Mouse (Mus musculus) thymus, postnatal 14 days (tissue): ENCODE measurements around the gene Itih3.

Source experiments
- DNase-seq: peaks from one replicate; pipeline ENCODE4 v3.0.0; 2021

The Itih3 gene

DNA sequence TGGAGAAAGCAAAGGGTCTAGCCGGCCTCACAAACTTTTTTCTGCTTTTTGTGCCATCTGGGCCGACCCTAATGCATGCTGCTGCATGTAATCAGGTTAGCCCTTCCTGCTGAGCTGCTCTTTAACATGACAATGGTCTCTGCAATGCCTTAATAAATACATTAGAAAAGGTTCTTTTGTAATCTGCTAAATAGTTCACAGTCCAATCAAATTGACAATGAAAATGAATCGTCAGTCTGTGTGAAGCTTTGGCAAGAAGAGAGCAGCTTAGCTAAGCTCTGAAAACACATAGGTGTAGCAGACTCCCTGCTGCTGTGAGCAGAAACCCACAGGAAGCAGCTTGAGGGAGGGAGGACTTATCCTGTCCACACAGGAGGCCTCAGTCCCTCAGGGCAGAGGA, 23.6 kb downstream of the Itih3 start:
- no peak for DNase-seq

DNA sequence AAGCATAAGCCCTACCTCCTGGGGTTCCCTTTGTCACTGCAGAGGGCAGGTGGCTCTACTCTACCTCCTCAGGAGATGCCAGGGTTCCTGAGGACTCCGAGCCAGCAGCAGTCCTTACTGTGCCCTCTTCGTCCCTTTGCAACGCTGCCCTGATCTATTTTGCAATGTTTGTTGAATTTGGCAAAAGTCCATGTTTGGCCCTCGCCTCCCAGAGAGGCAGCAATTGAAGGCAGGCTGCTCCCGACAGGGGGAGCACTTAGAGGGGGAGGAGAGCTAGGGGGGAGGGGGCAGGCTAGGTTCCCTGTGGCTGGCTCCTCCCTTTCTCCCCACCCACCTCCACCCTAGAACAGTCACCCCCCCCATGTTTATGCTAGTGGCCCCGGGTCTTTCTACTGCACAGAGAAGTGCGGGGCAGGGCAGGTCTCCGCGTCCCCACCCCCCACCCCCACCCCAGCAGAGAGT, 35.3 kb downstream of the Itih3 start:
- peak; percentile 25 for DNase-seq

DNA sequence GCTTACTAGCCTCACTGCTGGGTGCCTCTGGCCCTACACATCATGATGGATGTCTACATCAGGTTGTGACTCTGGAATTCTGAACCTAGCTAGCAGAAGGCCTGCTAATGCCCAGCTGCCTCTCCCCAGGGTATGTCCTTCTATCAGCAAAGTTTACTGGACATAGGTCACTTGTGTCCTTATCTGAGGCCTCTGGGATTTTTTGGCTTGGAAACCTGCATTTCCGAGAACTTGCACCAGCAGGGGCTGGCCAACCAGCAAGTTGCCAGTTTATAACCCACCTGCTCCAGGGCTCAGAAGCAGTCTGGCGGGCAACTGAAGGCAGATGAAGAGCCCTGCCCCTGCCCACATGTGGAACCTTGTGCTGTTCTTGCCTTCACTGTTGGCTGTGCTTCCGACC, 37.4 kb downstream of the Itih3 start, which contains the start of gene Itih4:
TSS of gene Itih4 (plus strand) at position 273 of the 400 bp plus-strand sequence.
- DNase-seq, result no peak

DNA sequence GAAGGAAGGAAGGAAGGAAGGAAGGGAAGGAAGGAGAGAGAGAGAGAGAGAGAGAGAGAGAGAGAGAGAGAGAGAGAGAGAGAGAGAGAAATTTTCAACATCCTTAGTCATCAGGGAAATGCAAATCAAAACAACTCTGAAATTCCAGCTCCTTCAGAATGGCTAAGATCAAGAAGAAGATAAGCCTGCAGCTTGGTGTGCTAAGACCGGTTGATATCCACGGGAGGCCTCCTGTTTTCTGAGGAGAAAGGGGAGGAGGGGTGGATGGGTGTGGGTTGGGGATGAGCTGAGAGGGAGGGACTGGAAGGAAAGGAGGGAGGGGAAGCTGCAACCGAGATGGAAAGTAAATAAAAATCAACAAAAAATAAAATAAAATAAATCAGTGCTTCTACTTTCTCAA, 38.3 kb downstream of the Itih3 start:
- DNase-seq, result no peak

DNA sequence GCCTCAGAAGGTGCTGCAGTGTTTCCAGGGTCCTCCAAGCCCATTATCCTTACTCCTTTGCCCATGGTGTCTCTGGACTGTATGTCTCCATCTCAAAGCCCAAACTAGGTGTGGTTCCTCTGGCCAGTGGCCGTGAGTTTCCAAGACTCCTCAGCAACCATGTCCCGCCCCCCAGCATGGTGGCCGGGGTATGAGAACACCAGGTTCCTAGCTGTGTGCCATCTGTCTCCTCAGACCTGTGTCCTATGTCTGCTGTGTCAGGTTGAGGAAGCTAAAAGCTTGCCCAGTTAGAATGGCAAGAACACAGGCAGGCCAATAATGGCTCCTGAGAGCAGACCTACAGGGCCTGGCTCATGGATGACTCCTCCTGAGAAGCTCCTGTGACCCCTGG, 41.8 kb downstream of the Itih3 start:
- no peak for DNase-seq

DNA sequence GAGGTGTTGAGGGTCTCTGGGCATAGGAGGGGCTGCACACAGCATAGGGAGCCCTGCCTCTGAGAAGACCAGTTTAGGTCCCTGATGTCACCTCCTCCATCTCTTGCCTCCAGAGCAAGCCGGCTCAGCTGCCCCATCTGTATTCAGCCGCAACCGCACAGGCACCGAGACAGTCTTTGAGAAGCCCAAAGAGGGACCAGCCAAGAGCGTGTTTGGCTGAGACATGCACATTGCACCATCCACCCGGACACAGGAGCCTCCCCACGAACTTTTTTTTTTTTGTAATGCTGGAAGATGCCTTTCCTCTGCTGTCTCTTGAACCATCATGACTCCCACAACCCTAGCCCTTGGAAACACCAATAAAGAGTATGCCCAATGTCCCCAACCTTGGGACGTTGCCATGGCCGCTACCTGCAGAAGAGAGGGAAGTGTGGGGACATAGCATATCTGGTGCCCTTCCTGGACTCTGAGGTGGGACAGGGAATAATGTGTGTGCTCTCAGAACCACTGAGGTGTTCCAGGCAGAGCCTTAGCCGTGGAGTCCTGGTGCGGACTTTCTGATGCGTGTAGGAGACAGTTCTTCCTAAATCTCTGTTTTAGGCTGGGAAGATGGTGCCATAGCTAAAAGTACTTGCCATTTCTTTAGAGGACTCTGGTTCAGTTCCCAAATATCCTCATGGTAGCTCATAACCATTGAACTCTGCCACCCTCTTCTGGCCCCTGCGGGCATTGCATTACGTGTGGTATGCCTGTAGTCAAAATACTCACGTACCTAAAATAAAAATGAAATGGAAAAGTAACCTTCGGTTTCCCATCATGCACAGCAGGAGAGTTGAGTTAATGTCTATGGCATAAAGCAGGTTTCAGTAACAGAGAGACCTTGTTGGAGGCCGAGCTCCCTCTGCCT, 42.5 kb downstream of the Itih3 start:
- peak; percentile 47 for DNase-seq

DNA sequence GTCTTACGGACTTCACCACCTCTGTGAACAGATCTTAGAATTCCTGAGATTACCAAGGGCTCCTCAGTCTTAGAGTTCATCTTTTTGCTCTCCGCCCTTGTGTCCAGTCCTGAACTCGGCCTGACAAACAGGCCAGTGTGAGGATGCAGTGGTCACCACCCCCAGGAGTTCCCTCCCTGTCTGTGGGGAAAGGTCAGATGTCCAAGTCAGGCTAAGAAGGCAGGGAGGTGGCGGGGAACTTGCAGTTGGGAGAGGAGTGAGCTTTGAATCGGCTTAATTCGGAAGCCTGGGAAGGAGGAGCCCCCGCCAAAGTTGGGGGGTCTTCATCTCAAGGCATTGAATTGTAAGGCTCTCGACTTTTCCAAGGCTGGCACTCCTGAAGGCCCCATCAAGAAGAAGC, 43.3 kb downstream of the Itih3 start:
- DNase-seq, result no peak

DNA sequence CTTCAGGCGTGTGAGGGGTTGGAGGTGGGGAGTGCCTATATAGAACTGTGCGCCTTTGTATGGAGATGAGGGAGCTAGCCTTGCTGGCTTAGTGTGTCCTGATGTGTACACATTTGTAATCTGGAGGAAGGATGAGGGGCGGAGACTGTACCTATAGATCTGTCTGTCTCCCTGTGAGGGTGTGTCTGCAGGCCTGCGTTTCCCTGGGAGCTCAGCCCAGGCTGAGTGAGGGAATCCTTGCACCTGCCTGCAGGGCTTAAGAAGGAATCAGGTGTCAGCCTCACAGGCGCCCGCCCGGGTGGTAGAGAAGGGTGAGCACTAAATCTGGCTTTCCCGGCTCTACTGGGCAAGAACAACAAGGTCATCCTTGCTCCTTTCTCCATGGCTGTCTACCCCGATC, 43.8 kb downstream of the Itih3 start:
- DNase-seq, result no peak

DNA sequence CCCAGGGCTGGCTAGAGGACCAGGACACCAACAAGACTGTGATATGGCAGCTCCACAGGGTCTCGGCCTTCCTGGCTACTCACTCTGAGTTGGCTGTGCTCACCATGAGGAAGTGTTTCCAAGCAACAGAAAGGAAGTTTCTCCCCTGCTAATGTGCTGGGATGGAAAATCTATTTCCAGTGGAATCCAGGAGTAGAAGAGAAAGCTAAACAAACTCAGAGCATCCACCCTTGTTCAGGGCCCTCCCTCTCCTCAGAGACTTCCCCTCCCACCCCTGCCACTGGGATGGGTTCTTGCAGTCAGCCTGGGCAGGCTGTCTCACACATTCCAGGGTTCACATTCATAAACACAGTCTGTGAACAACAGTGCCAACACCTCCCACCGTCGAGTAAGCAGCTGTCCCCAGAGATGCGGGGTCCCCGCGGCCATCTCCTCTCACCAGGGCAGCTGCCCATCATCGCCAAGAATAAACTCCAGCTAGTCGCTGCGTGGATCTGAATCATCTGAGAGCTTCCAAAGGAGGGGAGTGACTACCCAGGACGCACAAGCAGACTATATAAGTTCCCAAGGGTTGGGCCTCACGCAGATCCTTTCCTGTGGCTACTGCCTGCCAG, 44.5 kb downstream of the Itih3 start, which contains the start of gene Mustn1:
TSS of gene Mustn1 (plus strand) at position 243 of the 614 bp plus-strand sequence.
- no peak for DNase-seq

DNA sequence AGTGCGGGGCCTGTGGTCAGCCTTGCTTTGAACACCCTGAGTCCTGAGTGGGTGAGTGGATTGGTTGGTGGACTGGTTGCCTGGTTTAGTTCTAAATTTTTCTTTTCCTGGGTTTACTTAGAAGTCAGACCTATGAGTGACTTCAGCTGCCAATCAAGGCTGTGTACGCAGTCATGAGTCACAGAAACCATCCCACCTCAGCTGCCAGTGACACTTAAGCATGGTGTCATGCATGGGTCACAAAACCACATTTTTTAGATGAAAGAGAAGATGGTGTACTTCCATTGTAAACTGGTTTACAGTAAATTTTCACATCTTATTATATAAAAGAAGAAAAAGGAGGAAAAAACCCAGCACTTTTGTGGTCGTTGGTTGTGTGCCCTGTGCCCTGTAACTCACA, 45.7 kb downstream of the Itih3 start:
- DNase-seq, result no peak

DNA sequence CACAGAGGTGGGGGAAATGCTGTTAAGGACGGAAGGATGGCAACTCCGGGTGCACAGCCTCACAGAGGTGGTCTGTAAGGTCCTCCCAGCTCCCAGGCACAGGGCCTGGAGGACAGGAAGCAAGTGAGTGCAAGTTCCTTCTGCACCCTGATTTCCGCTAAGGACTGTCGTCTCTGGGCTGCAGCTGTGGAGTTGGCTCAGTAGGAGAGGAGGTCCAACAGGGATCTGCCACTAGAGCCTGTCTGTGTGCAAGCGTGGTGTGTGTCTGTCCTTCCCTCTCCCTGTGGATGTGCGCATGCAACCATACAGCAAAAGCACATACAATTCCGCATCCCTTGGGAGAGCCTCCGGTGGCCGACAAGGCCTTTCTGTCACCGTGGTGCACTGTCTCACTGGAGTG, 47.1 kb downstream of the Itih3 start:
- no peak for DNase-seq

DNA sequence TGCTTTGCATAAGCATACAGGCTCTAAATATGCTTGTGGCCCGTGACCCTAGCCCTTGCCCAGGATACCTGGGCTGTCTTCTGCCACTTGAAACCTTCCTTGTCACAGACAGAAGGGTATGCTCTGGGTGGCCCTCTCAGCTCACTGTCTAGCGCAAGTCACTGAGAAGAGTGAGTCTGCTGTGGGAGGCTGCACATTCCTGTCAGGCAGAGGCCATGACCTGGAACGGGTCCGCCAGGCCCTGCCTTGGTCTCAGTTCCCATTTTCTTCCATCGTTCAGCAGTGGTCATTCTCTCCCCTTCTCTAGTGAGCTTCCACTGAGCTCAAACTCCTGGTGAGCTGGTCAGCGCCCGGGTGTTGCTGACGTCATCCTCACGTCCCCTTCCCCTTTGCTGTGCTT, 47.6 kb downstream of the Itih3 start:
- no peak for DNase-seq

DNA sequence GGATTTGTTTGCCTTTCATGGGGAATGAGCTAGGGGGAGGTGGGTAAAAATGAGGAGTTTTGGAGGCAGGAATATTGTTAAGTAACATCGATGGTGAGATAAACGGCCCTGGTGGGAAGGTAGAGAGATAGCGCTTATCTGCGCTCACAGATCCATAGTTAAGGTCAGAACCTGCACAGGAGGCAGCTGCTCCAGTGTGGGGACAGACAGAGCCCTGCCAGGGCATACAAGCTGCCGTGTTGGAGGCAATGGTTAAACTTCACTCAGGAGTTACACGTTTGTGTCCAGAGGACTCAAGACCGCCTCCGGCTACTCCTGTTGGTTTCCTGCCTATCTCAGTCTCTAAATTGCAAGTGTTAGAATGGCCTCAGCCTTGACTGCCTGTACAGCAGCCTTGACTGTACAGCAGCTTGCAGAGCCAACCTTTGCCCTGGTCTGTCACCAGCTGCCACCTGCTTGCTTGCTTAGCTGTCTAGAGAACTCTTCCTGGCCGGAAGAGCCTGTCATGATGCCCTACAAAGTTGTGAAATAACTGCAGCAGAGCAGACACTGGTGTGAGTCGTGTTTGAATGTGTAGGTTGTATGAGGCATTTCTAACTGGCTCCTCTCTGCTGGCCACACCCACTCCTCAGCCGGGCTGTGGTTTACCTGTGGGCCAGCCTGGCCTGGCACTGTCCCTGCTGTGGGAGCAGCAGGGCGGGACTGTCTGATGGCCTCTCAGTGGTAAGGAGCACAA, 48.3 kb downstream of the Itih3 start:
- DNase-seq, result no peak

DNA sequence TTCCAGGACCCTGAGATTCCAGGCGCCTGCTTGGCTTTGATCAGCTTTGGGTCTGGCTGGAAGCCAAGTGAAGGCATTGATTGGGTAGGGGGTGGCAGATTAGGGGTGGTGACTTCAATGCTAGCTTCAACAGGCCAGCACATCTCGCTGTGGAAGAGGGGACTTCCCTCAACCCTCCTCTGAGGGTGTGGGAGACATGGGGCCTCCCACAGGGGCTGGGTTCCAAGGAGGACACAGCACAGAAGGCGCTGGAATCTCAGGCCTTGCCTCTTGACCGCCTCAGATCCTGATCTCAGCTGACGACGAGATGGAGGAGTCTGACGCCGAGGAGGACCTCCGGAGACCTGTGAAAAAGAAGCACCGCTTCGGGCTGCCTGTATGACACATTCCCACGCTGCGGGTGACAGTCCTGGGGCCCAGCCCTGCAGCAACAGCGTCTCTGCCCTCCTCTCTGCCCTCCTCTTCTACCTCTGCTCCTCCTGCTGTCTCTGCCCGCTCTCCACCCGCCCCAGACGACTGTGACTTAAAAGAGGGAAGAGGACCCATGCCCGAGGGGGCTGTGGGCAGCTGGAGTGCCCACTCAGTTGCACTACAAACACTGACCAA, 49.4 kb downstream of the Itih3 start:
- no peak for DNase-seq

DNA sequence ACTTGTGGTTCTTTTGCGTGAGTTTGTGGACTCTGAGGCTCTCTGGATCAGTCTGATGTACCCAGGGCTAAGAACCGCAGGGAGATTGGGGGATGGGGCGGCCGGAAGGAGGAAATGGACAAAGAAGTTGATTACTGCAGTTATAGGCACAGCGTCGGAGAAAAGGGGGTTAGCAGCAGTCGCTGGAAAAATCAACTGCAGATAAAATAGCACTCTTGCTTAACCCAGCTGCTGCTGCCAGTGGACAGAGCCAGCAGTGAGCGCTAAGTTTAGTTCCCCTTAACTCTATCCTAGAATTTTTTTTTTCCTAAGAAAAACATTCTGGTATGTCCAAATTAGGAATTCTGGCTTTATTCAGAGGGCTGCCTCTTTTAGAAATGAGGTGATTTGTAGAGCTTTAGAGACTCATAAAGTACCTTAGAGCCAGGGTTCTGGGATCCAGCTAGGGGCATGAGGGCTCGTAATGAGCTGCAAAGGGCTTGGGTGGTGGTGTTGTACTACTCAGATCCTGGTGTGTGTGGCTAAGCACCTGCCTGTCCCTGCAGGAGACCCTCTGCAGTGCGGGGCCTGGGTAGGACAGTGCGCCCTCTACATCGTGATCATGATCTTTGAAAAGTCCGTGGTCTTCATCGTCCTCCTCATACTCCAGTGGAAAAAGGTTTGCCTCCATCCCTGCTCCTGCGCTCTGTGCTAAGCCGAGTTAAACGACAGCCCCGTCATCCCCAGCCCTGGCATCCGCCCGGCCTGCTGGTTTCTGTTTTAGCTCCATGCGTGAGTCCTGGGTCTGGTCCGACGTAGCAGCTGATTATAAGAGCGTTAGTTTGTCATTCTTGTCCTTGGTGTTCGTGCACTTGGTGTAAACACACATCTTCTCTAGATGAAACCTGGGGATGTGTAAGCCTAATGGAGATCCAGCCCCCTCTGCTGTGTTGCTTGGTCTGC, 53.1 kb downstream of the Itih3 start:
- no peak for DNase-seq

DNA sequence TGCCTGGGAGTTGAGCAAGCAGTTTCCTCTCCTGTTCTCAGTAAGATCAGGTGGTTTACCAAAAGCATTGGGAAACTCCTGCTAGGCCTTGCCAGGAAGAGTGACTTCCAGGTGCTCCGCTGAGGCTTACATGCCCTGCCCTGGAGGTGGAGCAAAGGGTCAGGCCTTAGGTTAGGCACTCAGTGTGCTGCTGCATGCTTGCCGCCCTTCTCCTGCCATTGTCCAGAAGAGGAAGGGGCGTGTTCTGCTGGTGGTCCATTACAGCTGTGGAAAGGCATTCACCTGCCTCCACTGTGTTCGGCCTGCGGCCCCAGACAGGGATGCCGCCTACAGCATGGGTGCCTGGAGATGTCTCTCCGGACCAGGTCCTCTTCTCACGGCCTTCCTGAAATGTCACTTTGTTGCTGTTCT, 54.2 kb downstream of the Itih3 start:
- no peak for DNase-seq

DNA sequence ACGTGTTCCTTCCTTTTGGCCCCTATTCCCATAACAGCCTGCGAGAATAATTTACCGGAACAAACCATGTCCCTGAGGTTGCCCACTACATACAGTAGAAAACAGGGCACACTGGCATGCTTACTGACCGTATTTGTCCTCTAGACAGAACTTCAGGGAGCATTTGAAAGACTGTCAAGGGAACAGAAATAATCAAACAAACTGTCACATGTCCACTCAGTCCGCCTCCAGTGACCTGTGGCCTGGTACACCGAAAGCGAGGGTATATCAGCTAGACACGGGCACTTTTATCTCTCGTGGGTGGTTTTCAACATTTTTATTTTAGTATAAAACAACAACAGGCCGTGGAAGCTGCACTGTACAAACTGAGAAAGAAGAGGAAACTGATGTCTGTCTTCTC, 54.7 kb downstream of the Itih3 start:
- DNase-seq, result no peak

DNA sequence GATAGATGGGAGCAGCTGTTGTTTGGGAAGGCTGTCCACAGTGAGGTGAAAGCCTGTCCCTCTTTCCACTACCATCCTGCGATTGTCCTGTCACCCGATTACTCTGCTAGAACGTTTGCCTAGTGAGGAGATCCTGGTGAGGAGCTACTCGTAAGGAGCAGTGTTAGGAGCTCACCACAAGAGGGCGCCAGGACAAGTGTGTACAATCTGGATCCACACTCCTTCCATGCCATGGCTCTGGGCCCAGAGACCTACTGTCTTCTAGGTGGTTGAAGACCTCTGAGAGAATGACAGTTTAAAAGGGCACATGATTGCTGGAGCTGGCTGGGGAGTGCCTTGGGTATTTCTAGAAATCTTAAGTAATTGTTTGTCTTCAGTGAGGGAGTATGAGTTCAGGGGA, 56.5 kb downstream of the Itih3 start:
- peak; percentile 65 for DNase-seq

DNA sequence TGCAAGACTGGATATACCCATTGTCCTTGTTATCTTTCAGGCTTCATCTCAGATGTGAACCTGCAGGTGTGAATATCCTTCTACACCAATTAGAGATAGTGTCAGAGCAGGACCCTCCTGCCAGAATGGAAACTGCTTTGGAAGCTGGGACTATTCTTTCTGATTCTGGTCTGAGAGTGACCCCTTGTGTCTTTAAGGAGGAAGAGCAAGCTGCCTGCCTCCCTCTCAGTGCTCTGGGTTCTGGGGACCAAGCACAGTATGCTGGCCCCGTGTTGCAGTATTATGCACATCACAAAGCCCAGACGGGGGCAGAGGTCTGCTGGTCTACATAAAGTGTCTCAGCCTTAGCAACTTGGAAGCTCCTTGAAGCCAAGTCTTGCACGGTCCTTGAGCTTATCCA, 58.2 kb downstream of the Itih3 start:
- no peak for DNase-seq

DNA sequence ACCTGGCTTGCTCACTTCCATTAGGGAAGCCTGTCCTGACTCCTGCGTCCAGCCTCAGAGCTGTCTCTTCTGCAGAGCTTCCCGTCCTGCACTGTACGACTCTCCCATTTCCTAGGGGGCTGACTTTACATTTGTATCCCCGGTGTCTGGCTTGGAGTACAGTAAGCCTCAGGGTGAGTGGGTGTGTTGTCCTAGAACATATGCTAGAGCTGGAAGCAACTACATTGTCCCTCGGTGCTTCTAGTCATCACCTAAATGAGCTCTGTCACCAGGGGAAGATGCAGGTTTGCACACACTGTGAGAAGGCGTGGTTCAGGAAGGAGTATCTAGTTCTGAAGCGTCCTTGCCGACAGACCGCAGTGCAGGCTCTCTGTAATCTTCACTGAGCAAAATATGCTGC, 61.2 kb downstream of the Itih3 start:
- DNase-seq, result no peak

DNA sequence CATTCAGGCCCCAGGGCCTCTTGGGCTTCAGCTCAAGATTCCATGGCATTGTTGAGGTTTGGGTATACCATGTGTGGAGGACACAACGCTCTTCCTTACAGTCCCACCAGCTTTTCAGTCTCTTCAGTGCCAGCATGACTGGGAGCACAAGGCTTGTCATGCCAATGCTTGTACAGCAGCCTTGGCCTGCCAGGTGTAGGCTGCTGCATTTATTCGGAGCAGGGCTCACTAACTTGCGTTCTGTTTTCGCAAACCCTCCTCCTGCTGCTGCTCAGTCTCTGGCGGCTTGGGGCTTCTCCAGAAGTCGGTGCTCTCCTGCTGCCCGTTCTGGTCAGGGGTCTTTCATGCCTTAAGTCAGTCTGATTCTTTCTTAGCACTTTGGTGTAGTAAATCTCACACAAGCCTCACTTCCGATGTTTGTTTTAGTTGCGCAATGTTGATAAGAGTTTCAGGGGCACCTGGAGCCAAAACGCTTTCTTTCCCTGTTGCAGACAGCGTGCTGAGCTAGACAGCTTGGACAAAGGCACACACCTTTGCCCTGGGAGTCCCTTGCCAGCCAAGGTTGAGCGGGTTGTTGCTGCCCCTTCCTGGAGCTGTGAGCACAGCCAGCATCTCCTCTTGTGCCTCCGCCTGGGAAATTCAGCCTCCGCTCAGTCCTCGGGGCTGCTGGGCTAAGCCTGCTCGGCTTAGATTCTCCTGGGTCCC, 62.0 kb downstream of the Itih3 start:
- no peak for DNase-seq
